Mouse (Mus musculus) mouse embryonic stem cell (cell line): ENCODE data around the gene Efl1.

Experiments
- in situ Hi-C, 2 experiments: fragments of 300-500 bp; cut with MboI; formaldehyde crosslinking; loops; 1 replicate in 1 of 2; 3 replicates in 1 of 2; pipeline ENCODE4 v1.14.3; 2019 to 2020; ENCODE audit warnings: low sequenced_read_pairs in 2 of 2, low pct_unique_long_range_greater_than_20kb in 1 of 2, mixed read lengths in 1 of 2; ENCODE audit not compliant: unreplicated experiment in 1 of 2

Efl1 gene

DNA sequence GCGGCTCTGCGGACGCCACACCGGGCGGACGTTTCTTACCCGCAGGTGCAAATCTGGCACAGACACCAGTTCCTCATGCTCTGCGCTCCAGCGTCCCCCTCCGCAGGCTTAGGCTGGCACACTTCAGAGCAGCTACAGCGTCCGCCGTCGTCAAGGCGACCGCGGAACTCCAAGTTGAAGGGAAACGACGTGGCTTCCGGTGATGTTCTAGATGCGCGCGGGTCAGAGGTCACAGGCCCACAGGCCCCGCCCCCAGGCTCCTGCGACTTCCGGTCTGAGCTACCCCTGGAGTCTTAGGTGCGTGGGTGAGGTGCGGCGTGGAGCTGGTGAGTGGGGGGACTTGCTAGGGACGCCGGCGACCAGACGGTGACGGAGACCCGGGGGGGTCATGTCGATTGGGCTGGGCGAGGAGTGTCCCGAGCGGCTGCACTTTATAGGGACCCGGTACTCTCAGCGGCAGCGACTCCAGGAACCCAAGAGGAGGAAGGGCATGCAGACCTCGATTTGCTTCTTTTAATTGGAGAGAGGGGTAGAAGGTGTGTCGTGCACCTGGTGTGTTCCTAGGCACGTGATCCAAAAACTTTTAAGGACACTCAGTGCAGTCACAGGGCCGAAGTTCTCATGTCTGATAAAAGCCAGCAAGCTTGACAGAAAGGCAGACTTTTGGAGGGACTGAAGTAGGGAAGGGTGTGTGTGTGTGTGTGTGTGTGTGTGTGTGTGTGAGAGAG lies at the start of gene Efl1, which contains the start of gene Saxo2:
Gene Efl1, plus strand, starts transcription at position 262 of the 728 bp plus-strand sequence.
Gene Saxo2, minus strand, starts transcription at position 176 of the 728 bp plus-strand sequence.
- in situ Hi-C loops: no loop called here

DNA sequence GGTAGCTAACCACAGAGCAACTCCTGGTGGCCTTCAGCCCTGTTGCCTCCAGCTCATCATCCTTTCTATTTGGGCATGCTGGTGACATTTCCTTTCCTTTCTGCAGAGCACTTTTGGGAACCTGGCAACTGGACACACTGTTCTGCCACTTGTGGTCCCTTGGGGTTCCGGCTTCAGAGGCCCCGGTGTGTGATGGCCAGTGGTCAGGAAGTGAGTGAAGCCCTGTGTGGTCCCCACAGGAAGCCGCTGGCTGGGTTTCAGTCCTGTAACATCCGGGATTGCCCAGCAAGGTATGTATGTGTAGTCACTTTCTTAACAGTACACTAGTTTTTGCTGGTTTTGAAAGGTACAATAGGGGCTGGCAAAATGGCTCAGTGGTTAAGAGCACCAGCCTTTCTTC lies 46.4 kb upstream of the Efl1 start:
- in situ Hi-C loops: no loop called here

- in situ Hi-C loops: no loop called here
Measured at GRCm38 (mm10) chr7:82605425-82605824, 43.0 kb upstream of the Efl1 start.

- in situ Hi-C loops: no loop called here
Measured at GRCm38 (mm10) chr7:82609629-82610028, 38.8 kb upstream of the Efl1 start.

DNA sequence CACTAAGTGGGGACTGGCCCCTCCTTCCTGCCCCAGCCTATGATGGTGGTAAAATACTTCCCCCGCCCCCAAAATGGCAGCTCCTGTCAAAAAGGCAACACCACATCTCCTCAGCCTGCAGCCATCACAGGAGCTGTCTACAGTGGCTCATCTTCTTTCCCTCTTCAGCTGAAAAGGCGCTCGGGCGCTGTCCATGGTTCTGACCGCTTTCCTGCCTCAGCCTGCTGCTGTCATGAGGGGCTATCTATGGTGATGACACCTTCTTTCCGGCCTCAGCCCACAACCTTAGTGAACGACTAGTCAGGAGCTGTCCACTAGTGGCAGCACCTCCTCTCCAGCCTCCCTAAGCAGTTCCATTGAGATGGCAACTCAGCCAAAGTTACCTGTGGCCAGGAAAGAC lies 23.1 kb upstream of the Efl1 start:
- in situ Hi-C loops: no loop called here

DNA sequence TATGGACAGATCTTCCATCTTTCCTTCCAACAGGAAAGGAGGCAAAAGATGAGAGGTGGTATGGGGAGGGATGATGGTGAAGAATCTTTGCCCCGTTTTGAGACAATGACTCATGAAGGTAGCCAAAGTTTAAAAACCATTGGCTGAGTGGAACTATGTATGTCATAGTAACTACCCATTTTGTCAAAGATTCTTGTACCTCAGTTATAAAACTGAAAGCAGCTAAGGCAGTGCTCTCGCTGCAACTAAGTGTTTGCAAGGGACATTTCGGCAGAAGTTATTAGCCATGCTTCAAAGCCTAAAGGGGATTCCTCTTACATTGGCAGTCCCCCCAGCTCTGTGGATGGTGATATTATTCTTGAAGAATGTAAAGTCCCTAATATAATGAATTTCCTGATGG lies 1.2 kb upstream of the Efl1 start:
- in situ Hi-C loops: no loop called here

- in situ Hi-C loops: no loop called here
Measured at GRCm38 (mm10) chr7:82647909-82648308, 505 bp upstream of the Efl1 start.

- in situ Hi-C loops: no loop called here
Measured at GRCm38 (mm10) chr7:82649081-82649445, 649 bp downstream of the Efl1 start.

- in situ Hi-C loops: no loop called here
Measured at GRCm38 (mm10) chr7:82664604-82665003, 16.2 kb downstream of the Efl1 start.

- in situ Hi-C loops: loop anchor here in 1 of 2 experiments (25.0 kb wide), 1 partner anchor 861 kb away; no protein-coding TSS in a partner anchor
Measured at GRCm38 (mm10) chr7:82676001-82676400, 27.6 kb downstream of the Efl1 start.

DNA sequence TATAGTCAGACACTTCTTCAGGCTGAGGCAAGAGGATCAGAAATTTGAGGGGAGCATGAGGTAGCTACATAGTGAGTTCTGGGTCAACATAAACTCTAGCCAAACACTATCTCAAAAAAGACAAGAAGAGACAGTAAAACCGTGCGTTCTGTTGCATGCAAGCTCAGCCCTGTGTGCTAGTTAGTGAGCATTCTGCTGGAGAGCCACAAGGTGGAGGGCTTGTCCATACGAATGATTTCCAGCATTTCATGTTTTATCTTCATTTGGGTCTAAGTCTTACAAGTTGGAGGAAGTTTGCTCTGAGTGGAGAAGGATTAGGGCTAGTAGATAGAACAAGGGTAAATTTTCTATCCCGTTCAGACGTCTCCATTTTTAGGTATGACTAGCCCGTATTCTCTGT lies 28.4 kb downstream of the Efl1 start:
- in situ Hi-C loops: loop anchor here in 1 of 2 experiments (25.0 kb wide), 1 partner anchor 860 kb away; no protein-coding TSS in a partner anchor

GRCm38 (mm10) chr7:82679901-82680300 lies 31.5 kb downstream of the Efl1 start:
- in situ Hi-C loops: loop anchor here in 1 of 2 experiments (25.0 kb wide), 1 partner anchor 857 kb away; no protein-coding TSS in a partner anchor

DNA sequence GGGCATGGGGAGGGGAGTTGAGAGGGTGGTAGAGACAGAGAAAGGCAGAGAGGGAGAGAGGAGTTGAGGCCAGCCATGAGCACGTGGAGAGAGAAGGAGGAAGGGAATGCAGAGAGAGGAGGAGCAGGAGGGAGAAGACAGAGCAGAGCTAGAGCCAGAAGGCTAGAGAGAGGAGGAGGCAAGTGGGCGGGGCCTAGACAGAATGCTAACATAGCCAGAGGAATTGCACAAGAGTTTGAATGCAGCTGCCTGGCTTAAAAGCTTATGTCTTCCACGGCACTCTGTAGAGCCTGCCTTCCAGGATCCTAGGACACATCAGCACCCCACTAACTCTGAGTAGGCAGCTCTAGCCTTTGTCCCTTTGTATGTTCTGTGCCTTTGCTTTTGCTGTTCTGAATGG lies 40.3 kb downstream of the Efl1 start:
- in situ Hi-C loops: loop anchor here in 1 of 2 experiments (25.0 kb wide), 1 partner anchor 849 kb away; no protein-coding TSS in a partner anchor

DNA sequence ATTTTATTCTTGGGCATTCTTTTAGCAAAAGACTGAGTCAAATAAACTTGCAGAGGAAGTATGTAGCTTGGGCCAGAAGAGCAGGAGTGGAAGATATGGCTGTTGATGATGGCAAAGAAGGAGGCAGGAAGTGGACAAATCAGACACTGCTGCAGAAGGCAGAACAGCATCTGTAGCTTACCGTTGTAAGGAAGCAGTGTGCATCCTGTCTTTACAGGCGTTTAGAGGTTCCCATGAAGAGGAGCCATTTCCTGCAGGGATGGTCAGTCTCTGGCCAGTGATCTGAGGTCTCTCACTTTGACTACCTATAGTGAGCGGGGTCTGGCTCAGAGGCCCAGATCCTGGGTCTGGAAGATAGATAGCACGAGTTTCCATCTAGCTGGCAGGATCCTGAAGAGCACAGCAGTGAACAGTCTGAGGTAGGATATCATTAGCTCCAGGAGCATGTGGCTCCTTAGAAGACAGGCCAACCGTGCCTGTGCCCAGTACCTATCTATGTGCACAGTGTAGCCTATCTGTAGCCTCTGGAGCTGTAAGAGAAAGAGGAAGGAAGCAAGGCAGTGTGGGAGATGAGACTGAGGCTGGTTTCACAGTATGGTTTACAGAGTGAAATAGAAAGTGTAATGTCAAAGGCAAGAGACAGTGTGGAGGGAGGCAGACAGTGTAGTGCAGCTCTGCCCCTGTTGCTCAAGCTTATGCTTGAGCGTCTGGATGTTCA lies 42.8 kb downstream of the Efl1 start:
- in situ Hi-C loops: loop anchor here in 1 of 2 experiments (25.0 kb wide), 1 partner anchor 846 kb away; no protein-coding TSS in a partner anchor

DNA sequence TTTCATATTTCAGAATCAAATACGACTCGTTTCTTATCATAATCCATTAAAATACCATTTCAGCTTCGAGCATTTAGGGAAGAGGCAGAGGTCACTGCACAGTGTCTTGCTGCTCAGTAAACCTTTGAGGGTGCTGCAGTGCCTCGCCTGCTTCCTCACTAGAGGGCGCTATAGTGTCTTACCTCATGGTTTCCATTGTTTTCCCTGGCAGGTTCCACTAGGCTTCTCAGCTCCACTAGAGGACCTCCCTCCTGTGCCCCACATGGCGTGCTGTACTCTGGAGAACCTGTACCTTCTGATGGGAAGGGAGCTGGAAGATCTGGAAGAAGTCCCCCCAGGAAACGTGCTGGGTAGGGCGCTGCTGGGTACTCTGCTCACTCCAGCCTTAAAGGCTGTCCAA lies 49.3 kb downstream of the Efl1 start:
- in situ Hi-C loops: loop anchor here in 1 of 2 experiments (25.0 kb wide), 1 partner anchor 840 kb away; no protein-coding TSS in a partner anchor

DNA sequence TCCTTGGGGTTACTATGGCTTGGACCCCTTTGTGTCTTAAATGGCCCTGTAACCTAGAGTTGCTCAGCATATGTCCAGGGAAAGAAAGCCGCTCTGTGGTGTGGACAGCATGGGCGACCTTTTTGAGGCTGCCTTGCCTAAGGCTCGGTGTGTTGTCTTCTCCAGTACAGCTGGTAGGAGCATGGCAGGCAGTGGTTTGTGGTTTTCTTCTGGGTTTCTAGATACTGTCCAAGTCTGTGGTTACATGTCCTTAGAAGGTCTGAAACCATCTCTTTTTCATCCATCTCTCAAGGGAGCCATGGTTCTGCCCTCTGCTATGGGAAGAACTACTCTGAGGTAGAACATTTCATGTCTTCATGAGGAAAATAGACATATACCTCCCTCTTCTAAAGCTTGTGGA lies 50.6 kb downstream of the Efl1 start:
- in situ Hi-C loops: loop anchor here in 1 of 2 experiments (25.0 kb wide), 1 partner anchor 838 kb away; no protein-coding TSS in a partner anchor

DNA sequence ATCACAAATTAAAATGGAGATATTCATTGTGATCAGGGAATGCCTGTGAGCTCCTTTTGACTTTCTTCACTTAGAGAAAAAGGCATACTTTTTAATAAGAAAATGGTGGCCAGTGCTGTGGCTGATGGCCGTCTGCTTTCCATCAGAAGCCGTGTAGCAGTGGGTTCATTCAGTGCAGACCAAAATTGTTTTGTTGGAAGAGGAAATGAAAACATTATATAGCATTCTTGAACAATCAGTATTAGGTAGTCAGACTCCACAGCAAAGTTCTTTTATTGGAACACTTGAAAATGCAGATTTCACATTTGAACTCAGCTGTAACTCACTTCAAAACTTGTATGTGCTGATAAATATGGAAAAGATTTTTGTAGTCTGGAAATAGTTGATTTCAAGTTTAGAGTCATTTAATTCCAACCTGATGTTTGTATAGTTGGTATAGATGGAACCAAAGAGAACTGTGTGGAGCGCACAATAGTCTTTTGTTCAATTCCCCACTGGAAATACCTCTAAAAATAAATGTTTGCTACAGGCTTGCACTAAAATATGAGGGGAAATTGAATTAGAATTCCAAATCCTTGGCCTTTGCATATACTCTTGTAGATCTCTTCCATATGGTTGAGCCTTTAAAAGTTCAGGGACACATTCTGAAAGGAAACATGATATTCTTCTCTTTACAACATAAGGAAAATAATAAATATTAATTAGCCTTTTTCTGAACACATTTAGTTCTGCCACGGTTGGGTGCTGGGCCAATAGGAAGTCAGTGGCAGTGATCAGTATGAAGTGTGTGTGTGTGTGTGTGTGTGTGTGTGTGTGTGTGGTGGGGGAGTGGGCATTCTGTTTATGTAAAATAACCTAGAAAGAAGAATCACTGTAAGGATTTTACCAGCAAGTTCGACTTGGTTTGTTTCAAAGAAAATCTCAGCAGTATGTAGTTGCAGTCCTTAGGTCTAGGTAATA lies 54.2 kb downstream of the Efl1 start:
- in situ Hi-C loops: no loop called here

DNA sequence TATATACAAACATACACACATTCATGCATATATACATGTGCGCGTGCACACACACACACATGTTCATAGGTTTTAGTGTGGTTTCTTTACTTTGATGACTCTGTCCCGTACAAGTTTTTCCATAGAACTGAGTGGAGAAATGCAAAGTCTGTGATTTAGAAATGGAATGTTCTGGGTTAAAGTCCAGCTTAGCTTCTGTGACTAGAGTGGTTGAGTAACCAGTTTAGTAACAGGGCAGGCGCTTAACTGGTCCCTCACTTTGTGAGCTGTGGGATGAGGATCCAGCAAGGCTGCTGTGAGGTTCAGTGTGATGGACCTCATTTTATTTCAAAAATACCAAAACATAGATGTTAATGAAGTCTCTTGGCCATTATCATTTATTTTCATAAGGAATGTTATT lies 60.8 kb downstream of the Efl1 start:
- in situ Hi-C loops: no loop called here
